Mouse (Mus musculus) CH12.LX (cell line): ENCODE results near the gene Best2.

Experiments used
- BHLHE40 ChIP-seq: IDR thresholded peaks from 2 replicates; pipeline ENCODE4 v1.6.1; 2011; ENCODE audit warnings: mild to moderate bottlenecking, low read depth, low read length, improper control_type of control experiment
- CTCF ChIP-seq, 2 experiments: IDR thresholded peaks in 1 of 2; conservative IDR thresholded peaks in 1 of 2; 2 replicates each; pipeline ENCODE4 v1.5.1; 2011 to 2012; ENCODE audit warnings: low read depth in 2 of 2, low read length in 2 of 2, improper control_type of control experiment in 1 of 2, inconsistent platforms in 1 of 2, mild to moderate bottlenecking in 1 of 2, moderate library complexity in 1 of 2
- E2F4 ChIP-seq: IDR thresholded peaks from 2 replicates; pipeline ENCODE4 v1.6.1; 2011; ENCODE audit warnings: low read depth, low read length, improper control_type of control experiment; ENCODE audit not compliant: insufficient replicate concordance
- ELF1 ChIP-seq: IDR thresholded peaks from 2 replicates; pipeline ENCODE4 v1.6.1; 2014; ENCODE audit warnings: low read depth, mild to moderate bottlenecking, inconsistent platforms, low read length, improper control_type of control experiment
- KAT2A ChIP-seq: IDR thresholded peaks from 2 replicates; pipeline ENCODE4 v1.6.1; 2012; ENCODE audit warnings: low read length, improper control_type of control experiment, inconsistent platforms; ENCODE audit not compliant: insufficient replicate concordance
- MAFK ChIP-seq: IDR thresholded peaks from 2 replicates; pipeline ENCODE4 v1.6.1; 2011; ENCODE audit warnings: low read length, improper control_type of control experiment; ENCODE audit not compliant: insufficient replicate concordance
- MAZ ChIP-seq: IDR thresholded peaks from 2 replicates; pipeline ENCODE4 v1.6.1; 2012; ENCODE audit warnings: low read depth, mild to moderate bottlenecking, inconsistent platforms, low read length, improper control_type of control experiment, moderate library complexity
- MEF2A ChIP-seq: IDR thresholded peaks from 2 replicates; pipeline ENCODE4 v1.6.1; 2014; ENCODE audit warnings: low read depth, mild to moderate bottlenecking, inconsistent platforms, low read length, improper control_type of control experiment, borderline replicate concordance
- POLR2A ChIP-seq: IDR thresholded peaks from 2 replicates; pipeline ENCODE4 v1.6.1; 2011; ENCODE audit warnings: low read depth, mild to moderate bottlenecking, improper control_type of control experiment, low read length
- SIN3A ChIP-seq: IDR thresholded peaks from 2 replicates; pipeline ENCODE4 v1.6.1; 2012; ENCODE audit warnings: low read length, improper control_type of control experiment, inconsistent platforms
- USF1 ChIP-seq: IDR thresholded peaks from 2 replicates; pipeline ENCODE4 v1.6.1; 2014; ENCODE audit warnings: low read depth, mild to moderate bottlenecking, inconsistent platforms, low read length, improper control_type of control experiment

DNA sequence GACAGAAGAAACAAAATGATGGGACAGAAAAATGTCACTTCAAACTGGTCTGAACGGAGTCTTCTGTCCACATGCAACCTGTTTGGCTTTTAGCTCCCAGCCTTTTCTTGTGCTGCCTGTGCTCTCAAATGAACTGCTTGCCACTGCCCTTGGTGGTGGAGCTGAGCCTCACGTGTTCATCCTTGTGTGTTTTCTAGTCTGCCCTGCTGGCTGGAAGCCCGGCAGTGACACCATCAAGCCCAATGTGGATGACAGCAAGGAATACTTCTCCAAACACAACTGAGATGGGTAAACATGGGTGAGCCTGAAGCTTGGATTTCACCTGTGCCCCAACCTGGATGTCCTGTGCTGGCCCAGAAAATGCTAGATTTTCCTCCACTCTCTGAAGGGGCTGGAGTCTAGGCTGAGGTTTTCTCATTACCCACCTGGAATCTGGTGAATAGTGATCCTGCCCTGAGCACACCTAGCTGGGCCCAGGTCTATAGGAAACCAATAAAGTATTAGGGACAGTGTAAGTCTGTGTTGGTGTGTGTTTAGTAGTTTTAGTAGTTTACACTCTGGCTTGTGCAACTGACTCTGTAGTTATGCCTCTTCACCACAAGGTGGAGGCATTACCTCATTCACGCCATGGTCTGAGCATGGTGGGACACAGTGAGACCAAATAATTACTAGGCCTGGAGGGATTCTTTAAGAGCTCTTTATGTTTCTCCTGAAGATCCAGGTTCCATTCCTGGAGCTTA, 40.4 kb downstream of the Best2 start:
- peak; percentile 80; the same call in 1 of the 2 replicates for TF ChIP-seq SIN3A
- 0 out of 2 replicates have a peak, but pooled peaks have one; percentile 5 for TF ChIP-seq POLR2A
- TF ChIP-seq BHLHE40: no peak
- TF ChIP-seq USF1: no peak
- TF ChIP-seq MAFK: no peak
- TF ChIP-seq MEF2A: no peak
- peak; percentile 89 to 98 for TF ChIP-seq CTCF (conservative IDR thresholded peaks at IDR 0.05 in 1 of 2, IDR thresholded peaks at IDR 0.05 in 1 of 2; ENCODE audit: low read depth in 2 of 2, low read length in 2 of 2)
- TF ChIP-seq ELF1: no peak
- TF ChIP-seq KAT2A: no peak
- no peak for TF ChIP-seq E2F4
- TF ChIP-seq MAZ: no peak
